Mouse (Mus musculus) forebrain, embryonic 14.5 days (tissue): Measurements from ENCODE around the gene Slc9a2. TPM values are rescaled to one million over a fixed set of nuclear protein-coding genes. Genes with fewer than 3 reads are reported as not detected.

Experiments
- ATAC-seq: fragments of 200-750 bp; cut with Nextera tagmentation; 2 replicates; pipeline ENCODE4 v1.8.0; 2017; ENCODE audit warnings: mild to moderate bottlenecking, moderate library complexity
- DNase-seq: peaks from one replicate; pipeline ENCODE4 v3.0.0-alpha.2; 2015; ENCODE audit warnings: low spot score
- H3K27ac ChIP-seq: fragments of 300-500 bp; sonication (generic); 2 replicates; pipeline ENCODE4 v1.5.1; 2014; ENCODE audit warnings: low read depth, mild to moderate bottlenecking, control low read depth, low read length, moderate library complexity
- H3K27me3 ChIP-seq: fragments of 300-500 bp; sonication (generic); replicated peaks from 2 replicates; pipeline ENCODE4 v1.6.1; 2014; ENCODE audit warnings: low read length, control low read depth, mixed read lengths; ENCODE audit not compliant: control insufficient read depth, insufficient read depth
- H3K36me3 ChIP-seq: fragments of 300-500 bp; sonication (generic); 2 replicates; pipeline ENCODE4 v1.6.1; 2014; ENCODE audit warnings: low read length, control low read depth; ENCODE audit not compliant: control insufficient read depth, insufficient read depth
- H3K4me1 ChIP-seq: fragments of 300-500 bp; sonication (generic); 2 replicates; pipeline ENCODE4 v1.6.1; 2014; ENCODE audit warnings: antibody characterized with exemption, low read length, control low read depth; ENCODE audit not compliant: control insufficient read depth, insufficient read depth
- H3K4me2 ChIP-seq: fragments of 300-500 bp; sonication (generic); 2 replicates; pipeline ENCODE4 v1.6.1; 2014; ENCODE audit warnings: mild to moderate bottlenecking, control low read depth, low read length
- H3K4me3 ChIP-seq: fragments of 300-500 bp; sonication (generic); 2 replicates; pipeline ENCODE4 v1.5.1; 2014; ENCODE audit warnings: low read depth, low read length, control low read depth
- H3K9ac ChIP-seq: fragments of 300-500 bp; sonication (generic); 2 replicates; pipeline ENCODE4 v1.6.1; 2014; ENCODE audit warnings: mild to moderate bottlenecking, low read length, control low read depth, moderate library complexity
- H3K9me3 ChIP-seq: fragments of 300-500 bp; sonication (generic); replicated peaks from 2 replicates; pipeline ENCODE4 v1.6.1; 2016; ENCODE audit warnings: low read length, control low read depth, mixed read lengths; ENCODE audit not compliant: control insufficient read depth
- WGBS: fragments of 180-500 bp; shearing (Covaris S2); extraction: QIAGEN DNeasy Blood & Tissue Kit; methylation state at CpG from one replicate; pipeline ENCODE4 v1.1.7; 2014; 5-methylcytosine and 5-hydroxymethylcytosine counted together
- polyA plus RNA-seq: library from polyadenylated mRNA; unstranded; fragments of >200 nt; fragmentation: Nextera tagmentation; extraction: Ambion mirVana; gene quantifications from 2 replicates; pipeline ENCODE4 v1.2.1, GENCODE M21; 2014

Gene Slc9a2
- polyA plus RNA-seq, 1 experiment from 2014 or later, result 0.09 TPM

DNA sequence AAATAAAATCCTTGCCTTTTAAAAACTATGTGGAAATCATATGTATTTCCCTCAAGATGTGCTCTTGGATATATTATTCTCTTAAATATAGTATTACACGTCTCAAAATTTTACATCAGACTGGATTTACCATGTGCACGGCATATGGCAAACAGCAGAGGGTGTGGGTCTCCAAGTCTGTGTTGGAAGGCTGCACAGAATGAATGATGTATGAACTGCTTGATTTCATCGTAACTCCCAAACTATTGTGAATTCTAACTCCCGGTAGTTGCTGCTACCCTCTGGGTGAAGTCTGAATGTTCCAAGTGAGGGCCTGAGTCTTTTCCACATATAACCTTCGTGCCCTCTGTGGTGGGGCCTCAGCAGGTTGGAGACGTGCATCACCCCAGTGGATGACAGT lies 108.6 kb downstream of the Slc9a2 start:
- ATAC-seq, result no peak

DNA sequence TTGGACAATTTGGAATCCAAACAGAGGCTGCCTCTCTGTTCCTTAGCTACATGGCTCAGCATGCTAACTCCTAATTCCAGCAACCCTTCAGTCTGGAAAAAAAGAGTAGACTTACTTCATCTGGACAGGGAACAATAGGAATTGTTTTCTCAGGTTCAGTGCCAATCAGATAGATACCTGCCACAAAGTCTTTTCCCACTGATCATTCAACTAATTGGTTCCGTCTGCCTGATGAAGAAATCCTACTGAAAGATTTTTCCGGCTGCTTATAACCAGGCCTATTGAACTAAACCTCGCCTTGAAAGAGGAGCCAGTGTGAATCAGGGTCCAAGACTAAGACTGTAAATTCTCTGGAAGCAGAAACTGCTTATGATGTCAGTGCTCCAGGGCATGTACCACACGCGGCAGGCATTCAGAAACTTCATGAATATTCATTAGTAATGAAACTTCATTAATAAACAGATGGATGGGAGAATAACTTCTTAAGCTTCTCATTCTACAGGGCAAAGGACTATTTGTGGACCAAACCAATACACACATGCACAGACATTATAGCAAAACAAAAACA lies 109.4 kb downstream of the Slc9a2 start:
- H3K9ac ChIP-seq, result peak overlapping the region; percentile 56
- peak; percentile 66 for ATAC-seq
- 2% methylated on average over 5 of the region's 5 CpGs for WGBS

More for the DNA sequence above, 108.6 kb downstream of the Slc9a2 start:
- Histone ChIP-seq H3K4me1 (peaks cover 10% of the 10 kb centered on the region; the same call in 1 of the 2 replicates), H3K9ac (no peak overlapping the region), H3K4me2 (no peak overlapping the region), H3K27ac (no peak overlapping the region), H3K36me3 (no peaks in the 10 kb centered on the region), H3K9me3 (no peaks in the 10 kb centered on the region), H3K4me3 (no peak overlapping the region), H3K27me3 (no peaks in the 10 kb centered on the region)
- peak; percentile 50 for DNase-seq
- 74% methylated on average over 6 of the region's 6 CpGs for WGBS

DNA sequence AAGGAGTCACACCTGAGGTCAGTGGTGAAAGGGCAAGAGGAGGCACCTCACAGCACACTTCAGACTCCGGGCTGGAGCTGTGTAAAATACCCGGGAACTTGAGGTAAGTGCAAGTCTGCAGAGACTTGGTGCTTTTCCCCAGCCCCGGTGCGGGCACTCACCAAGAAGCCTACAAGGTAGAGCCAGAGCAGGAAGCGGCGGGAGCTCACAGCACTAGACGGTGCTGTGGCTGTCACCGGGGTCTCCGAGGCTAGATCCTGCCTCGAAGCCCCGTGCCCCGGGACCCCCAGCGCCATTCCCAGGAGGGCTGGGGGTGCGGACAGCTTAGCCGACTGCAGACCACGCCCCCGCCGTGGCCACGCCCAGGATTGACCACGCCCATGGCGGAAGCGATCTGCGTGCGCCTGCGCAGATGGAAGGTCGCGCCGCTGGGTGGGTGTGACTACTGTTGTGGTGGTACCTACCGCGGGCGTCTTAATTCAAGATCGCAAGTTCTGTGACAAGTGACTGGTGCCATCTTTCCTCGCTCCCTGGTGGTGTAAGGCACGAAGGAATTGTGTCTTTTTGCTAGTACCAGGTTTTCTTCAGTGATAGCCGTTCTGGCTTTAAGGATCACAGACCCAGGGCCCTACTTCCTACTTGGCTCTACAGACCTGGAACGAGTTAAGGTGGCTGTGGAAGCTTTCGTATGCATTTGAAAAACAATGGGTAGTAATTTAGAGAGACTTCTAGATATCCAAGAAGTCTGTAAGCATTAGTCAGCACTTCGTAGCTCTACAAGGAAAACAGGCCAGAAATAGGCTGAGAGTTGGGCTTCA lies 110.2 kb downstream of the Slc9a2 start, which contains the start of gene Mfsd9:
Mfsd9 (minus strand) TSS at position 364 of the 818 bp plus-strand sequence.
- Histone ChIP-seq H3K9ac (peak within 1 kb of the TSS; percentile 56), H3K27ac (peak within 1 kb of the TSS; percentile 35; the same call in 1 of the 2 replicates), H3K4me1 (peaks cover 10% of the 10 kb centered on the region; the same call in 1 of the 2 replicates), H3K27me3 (no peaks in the 10 kb centered on the region), H3K9me3 (no peaks in the 10 kb centered on the region), H3K36me3 (no peaks in the 10 kb centered on the region), H3K4me3 (peak within 1 kb of the TSS; percentile 56), H3K4me2 (peak within 1 kb of the TSS; percentile 66)
- DNase-seq, result peak; percentile 90
- WGBS, result 5% methylated on average over 38 of the region's 38 CpGs
- ATAC-seq, result peak; percentile 94

More for the DNA sequence above, 109.4 kb downstream of the Slc9a2 start:
- no peaks in the 10 kb centered on the region for H3K9me3 ChIP-seq
- H3K4me3 ChIP-seq, result peak overlapping the region; percentile 56
- peak; percentile 75 for DNase-seq
- H3K4me2 ChIP-seq, result peak overlapping the region; percentile 66
- H3K27ac ChIP-seq, result no peak overlapping the region
- H3K36me3 ChIP-seq, result no peaks in the 10 kb centered on the region
- H3K4me1 ChIP-seq, result peaks cover 10% of the 10 kb centered on the region; the same call in 1 of the 2 replicates
- H3K27me3 ChIP-seq, result no peaks in the 10 kb centered on the region

DNA sequence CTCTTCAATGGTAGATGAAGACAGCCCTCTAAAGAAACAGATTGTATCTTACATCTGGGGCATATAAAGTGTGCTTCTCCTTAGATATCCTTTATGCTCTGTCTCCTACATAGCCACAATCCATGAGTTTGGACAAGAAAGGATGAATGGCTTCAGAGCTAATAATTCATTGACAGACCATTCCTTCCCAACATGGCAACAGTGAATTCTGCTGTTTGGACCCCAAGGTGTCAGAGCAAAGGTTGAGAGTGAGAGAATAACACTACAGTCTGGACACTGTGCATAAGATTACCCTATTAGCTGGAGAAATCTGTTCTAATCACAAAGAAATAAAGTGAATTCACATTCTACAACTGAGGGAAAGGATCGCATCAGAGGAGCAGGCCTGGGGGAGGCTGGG lies 115.1 kb downstream of the Slc9a2 start:
- Histone ChIP-seq H3K4me2 (no peak overlapping the region), H3K4me1 (peaks cover 4% of the 10 kb centered on the region; the same call in 1 of the 2 replicates), H3K4me3 (no peak overlapping the region), H3K27me3 (no peaks in the 10 kb centered on the region), H3K27ac (no peak overlapping the region), H3K9ac (no peak overlapping the region), H3K9me3 (no peaks in the 10 kb centered on the region), H3K36me3 (no peaks in the 10 kb centered on the region)
- no peak for DNase-seq
- ATAC-seq, result no peak
- WGBS, result 94% methylated on average over 1 of the region's 1 CpGs

DNA sequence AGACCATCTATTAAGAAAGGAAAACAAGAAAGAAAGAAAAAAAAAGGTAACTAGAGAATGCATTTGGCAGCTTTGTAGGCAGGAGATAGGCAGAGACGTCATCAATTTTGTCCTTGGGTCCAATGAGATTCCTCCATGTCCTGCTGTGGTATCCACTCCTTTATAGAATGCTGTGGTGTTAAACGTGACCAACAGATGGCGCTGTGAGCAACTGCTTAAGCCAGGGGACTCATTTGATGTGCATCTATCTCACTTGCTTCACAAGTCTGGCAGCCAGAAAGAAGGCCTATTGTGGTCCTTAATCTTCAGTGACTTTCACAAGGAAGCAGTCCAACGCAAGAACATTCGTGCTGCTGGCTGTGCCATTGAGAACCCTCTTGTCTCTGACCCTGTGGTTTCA lies 117.0 kb downstream of the Slc9a2 start:
- WGBS, result 15% methylated on average over 5 of the region's 5 CpGs
- H3K4me3 ChIP-seq, result no peak overlapping the region
- H3K9me3 ChIP-seq, result no peaks in the 10 kb centered on the region
- DNase-seq (peak; percentile 74), ATAC-seq (no peak)
- H3K27me3 ChIP-seq, result no peaks in the 10 kb centered on the region
- H3K9ac ChIP-seq, result no peak overlapping the region
- no peak overlapping the region for H3K27ac ChIP-seq
- H3K36me3 ChIP-seq, result no peaks in the 10 kb centered on the region
- H3K4me2 ChIP-seq, result no peak overlapping the region
- H3K4me1 ChIP-seq, result no peaks in the 10 kb centered on the region

DNA sequence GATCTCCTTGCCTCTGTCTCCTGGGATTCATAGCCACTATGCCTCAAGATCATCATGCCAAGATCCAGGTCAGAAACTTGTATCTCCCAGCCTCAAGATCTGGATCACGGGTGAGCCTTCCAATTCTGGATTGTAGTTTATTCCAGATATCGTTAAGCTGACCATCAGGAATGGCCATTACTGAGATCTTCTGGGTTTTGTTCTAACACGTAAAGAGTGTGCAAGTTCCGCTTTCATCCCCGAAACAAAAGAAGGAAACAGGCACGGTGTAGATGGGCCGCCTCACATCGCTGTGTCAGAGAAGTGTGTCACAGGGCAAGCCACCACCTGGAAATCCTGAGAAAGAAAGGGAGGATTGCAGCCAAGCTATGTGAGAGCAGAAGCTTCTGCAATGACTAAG lies 118.7 kb downstream of the Slc9a2 start:
- DNase-seq (no peak), ATAC-seq (no peak)
- WGBS, result 89% methylated on average over 8 of the region's 8 CpGs
- H3K9me3 ChIP-seq, result no peaks in the 10 kb centered on the region
- H3K27ac ChIP-seq, result no peak overlapping the region
- H3K36me3 ChIP-seq, result no peaks in the 10 kb centered on the region
- no peak overlapping the region for H3K4me3 ChIP-seq
- H3K9ac ChIP-seq, result no peak overlapping the region
- no peak overlapping the region for H3K4me2 ChIP-seq
- H3K27me3 ChIP-seq, result no peaks in the 10 kb centered on the region
- H3K4me1 ChIP-seq, result no peaks in the 10 kb centered on the region

DNA sequence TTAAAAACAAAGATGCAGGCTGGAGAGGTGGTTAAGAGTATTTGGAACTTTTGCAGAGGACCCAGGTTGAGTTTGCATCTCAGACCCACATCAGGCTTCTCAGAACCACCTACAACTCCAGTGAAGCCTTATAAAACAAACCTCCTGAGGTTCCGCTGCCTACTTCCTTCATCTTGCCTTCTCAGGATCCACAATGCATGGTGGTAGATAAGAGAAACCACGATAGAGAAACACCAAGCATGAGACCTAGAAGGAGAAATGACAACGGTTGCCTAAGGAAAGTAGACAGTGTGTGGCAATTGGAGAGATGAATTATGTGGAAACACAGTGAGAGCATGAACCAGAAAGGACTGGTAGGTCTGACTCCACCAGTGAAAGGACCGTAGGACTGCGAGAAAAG lies 120.5 kb downstream of the Slc9a2 start:
- no peaks in the 10 kb centered on the region for H3K4me1 ChIP-seq
- 90% methylated on average over 5 of the region's 5 CpGs for WGBS
- H3K4me3 ChIP-seq, result no peak overlapping the region
- no peak overlapping the region for H3K9ac ChIP-seq
- no peak for DNase-seq
- H3K36me3 ChIP-seq, result no peaks in the 10 kb centered on the region
- ATAC-seq, result no peak
- no peak overlapping the region for H3K4me2 ChIP-seq
- H3K27me3 ChIP-seq, result no peaks in the 10 kb centered on the region
- H3K9me3 ChIP-seq, result no peaks in the 10 kb centered on the region
- H3K27ac ChIP-seq, result no peak overlapping the region

DNA sequence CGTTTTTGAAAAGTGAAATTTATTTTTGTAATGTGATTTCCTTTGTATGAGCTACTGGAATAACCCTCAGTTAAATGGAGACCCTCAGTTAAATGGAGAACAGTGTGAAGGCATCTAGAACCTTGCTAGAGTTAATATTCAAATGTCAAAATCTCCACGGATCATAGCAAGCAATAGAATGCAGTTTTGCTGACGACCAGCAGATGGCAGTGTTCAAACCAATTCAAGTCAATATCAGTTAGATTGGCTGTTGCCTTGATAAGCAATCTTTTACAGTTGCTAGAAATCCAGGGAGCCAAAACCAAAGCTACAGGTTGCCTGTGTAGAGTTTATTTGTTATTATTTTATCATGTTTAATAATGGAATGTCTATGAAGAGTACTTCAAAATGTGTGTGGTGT lies 122.4 kb downstream of the Slc9a2 start:
- no peak overlapping the region for H3K27ac ChIP-seq
- H3K4me3 ChIP-seq, result no peak overlapping the region
- ATAC-seq (no peak), DNase-seq (peak; percentile 82)
- H3K4me2 ChIP-seq, result no peak overlapping the region
- H3K27me3 ChIP-seq, result no peaks in the 10 kb centered on the region
- H3K9ac ChIP-seq, result no peak overlapping the region
- no peaks in the 10 kb centered on the region for H3K4me1 ChIP-seq
- no peaks in the 10 kb centered on the region for H3K36me3 ChIP-seq
- 20% methylated on average over 3 of the region's 3 CpGs for WGBS
- H3K9me3 ChIP-seq, result no peaks in the 10 kb centered on the region

DNA sequence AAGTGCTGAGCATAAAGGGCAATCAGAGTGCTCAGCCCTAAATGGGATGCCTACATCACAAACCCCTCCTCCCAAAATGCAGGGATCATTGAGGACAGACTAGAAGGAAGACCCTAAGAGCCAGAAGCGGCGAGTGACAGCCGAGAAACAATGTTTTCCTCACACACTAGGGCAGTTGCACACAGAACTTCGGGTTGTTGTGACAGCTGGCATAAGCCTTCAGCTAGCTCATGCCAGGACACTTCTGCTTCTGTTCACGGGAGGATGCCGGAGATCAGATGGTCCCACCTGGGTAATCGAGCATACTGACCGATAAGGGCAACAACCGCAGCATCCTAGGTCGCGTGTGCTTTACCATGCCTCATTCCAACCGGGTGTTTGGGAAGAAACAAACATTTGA lies 123.7 kb downstream of the Slc9a2 start:
- no peaks in the 10 kb centered on the region for H3K36me3 ChIP-seq
- no peak for ATAC-seq
- H3K4me3 ChIP-seq, result no peak overlapping the region
- no peaks in the 10 kb centered on the region for H3K27me3 ChIP-seq
- WGBS, result 92% methylated on average over 12 of the region's 12 CpGs
- no peaks in the 10 kb centered on the region for H3K4me1 ChIP-seq
- no peak for DNase-seq
- H3K4me2 ChIP-seq, result no peak overlapping the region
- H3K27ac ChIP-seq, result no peak overlapping the region
- H3K9ac ChIP-seq, result no peak overlapping the region
- no peaks in the 10 kb centered on the region for H3K9me3 ChIP-seq
